Mouse (Mus musculus) thymus, postnatal 4 days (tissue): ENCODE measurements at regions not wholly inside any gene's neighbourhood (a gene's known extent, or its start where the extent isn't known, plus 50 kb on each side); places are given as distances from the start of the nearest gene placed in this dataset.

ENCODE experiments used
- DNase-seq: peaks from one replicate; pipeline ENCODE4 v3.0.0; 2021

DNA sequence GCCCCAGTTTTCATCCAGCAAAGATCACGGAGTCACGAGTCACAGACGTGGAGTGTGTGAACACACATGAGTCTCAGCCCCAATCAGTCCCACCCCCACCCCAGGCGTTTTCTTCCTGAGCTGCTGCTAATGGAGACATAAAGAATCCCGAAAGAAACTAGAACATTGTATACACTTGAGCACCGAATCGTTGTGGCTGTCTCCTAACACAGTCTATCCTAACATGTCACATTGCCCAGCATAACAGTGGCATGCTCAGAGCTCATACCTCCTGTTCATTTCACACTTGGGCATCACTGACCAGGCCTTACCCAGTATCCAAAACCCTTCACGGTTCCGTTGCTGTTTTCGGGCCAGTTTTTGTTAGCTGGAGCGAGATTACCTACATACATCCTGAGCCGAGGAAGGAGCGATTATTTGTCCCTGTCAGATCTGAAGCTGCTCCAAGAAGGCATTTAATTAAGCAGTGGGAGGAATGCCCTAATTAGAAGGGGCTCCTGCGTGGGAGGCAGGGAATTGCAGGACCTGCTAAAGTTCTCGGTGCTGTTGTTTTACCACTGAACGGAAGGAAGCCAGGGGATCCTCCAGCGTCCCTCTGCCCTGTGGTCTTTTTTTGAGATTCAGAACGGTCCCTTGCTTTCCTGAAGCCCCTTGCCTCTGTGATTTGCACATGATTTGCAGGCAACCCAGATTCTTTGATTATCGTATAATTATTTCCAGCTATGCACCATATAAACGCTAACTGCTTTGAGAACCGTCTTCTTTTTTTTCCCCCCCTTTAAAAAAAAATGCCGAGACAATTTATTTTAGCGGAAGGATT lies 53.4 kb upstream of the Nap1l1 start:
- DNase-seq: no peak

DNA sequence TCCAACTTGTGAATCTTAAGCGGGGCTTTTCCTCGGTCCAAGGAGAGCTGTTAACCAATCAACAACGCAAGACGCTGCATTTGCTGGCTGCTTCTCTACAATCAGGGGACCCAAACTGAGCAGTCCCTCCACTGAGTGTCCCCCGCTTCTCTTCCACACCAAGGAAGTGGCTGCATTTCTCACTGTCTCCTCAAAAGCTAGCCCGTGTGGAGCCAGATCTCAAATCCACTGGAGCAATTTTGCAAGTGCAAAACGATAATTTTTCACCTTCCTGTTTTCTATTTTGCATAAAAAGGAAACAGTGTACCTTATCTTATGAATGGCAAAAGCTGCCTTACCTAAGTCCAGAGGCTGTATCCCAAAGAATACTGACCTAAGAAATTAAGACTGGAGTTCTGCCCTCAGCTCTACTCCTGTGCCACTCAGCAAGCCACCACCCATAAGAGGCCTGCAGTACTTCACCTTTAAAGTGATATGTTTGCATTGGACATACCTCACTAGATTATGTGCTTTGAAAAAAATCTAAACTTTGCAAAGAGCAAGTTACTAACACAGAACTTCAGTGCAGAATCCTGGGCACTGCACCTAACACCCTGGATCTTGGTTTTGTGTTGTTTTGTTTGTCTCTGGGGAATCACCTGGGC lies 52.7 kb upstream of the Nap1l1 start:
- DNase-seq: no peak

DNA sequence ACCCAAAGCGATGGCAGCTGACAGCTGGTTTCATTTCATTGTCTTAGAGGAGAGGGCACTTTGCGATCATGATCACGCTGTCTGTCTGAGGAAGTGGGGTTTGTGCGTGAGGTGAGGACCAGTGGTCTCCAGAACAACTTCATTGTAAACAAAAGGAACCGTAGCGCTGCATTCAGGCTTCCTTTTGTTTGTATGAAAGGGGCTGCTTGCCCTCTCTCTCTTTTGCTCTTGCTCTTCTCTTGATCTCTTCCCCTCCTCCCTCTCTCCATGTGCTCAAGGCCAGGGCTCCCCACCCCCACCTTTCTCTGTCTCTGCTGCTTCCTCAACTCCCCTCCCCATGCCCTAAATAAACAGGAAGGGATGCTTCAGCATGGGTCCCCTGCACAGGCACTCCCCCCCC lies 51.0 kb upstream of the Nap1l1 start:
- peak; percentile 49 for DNase-seq

GRCm38 (mm10) chr10:111422649-111423048 lies 50.4 kb upstream of the Nap1l1 start:
- peak; percentile 58 for DNase-seq
